Mouse (Mus musculus) cortical plate, adult 2 months (tissue): ENCODE measurements at regions not wholly inside any gene's neighbourhood (a gene's known extent, or its start where the extent isn't known, plus 50 kb on each side); places are given as distances from the start of the nearest gene placed in this dataset.

ENCODE experiments used
- CTCF ChIP-seq: fragments of 200-500 bp; IDR thresholded peaks from 2 replicates; pipeline ENCODE4 v1.5.1; 2011; ENCODE audit warnings: mild to moderate bottlenecking, control low read depth, low read length; ENCODE audit not compliant: insufficient read depth; ENCODE audit errors: extremely low read depth
- POLR2A ChIP-seq: fragments of 200-500 bp; IDR thresholded peaks from 2 replicates; pipeline ENCODE4 v1.6.1; 2011; ENCODE audit warnings: mild to moderate bottlenecking, low read length, control low read depth; ENCODE audit not compliant: insufficient read depth; ENCODE audit errors: extremely low read depth

GRCm38 (mm10) chr12:106540003-106540402 lies 530.0 kb downstream of the Vrk1 start:
- TF ChIP-seq CTCF: no peak
- no peak for TF ChIP-seq POLR2A
